Mouse (Mus musculus) left cerebral cortex, postnatal 36 days (tissue): ENCODE measurements around the gene Gli2. TPM values are rescaled to one million over a fixed set of nuclear protein-coding genes. Genes with fewer than 3 reads are reported as not detected.
A peak's percentile ranks its signal among the peaks of the same experiment; 100 is the strongest.

ENCODE experiments used
- DNase-seq, 2 experiments: peaks; one replicate each; pipeline ENCODE4 v3.0.0; 2021 to 2022; ENCODE audit warnings: low spot score in 2 of 2, mixed read lengths in 1 of 2
- intact Hi-C: fragments of 180-260 bp; cut with DNase I; formaldehyde crosslinking; loops from one replicate; pipeline ENCODE4 v1.15.1; 2025
- total RNA-seq, 2 experiments: library from RNA; stranded (reverse); gene quantifications; 2 replicates each; pipeline ENCODE4 v1.2.3; 2021

Gene Gli2
- total RNA-seq, 2 experiments from 2014 or later = 3.2 to 4.8 TPM

DNA sequence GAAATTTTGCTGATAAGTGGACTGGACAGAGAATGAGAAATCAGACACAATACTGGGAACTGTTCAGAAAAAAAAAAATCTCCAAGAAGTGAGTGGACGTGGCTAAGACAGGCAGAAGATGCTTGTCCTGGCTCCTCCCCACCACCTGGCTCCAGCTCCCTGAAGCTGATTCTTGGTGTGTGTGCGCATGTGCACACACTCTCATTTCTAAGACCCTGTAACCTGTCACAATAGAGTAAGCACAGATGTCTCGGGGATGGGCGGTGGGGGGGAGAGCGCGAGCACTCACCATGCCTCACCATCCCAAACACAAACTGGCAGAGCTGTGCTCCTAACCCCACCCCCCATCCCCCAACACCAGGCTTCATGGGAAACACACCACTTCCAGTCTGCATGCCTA is 140.5 kb downstream of the Gli2 start:
- intact Hi-C loops = no loop called here
- DNase-seq = no peak

DNA sequence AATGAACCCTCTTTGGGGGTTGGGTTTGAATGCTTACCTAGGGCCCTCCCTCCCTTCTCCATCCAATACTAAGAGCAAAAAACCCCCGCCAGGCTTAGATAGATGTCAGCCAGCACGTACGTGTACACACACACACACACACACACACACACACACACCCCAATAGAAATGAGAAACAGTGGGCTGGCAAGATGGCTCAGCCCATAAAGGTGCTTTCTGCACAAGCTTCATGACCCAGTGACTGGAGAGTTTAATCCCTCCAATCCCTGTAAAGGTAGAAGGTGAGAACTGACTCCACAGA is 142.0 kb downstream of the Gli2 start:
- intact Hi-C loops = no loop called here
- DNase-seq = no peak

- peak in 1 of 2 experiments; percentile 7 for DNase-seq
- intact Hi-C loops = no loop called here
Observed at GRCm38 (mm10) chr1:118910693-118911426, 142.6 kb downstream of the Gli2 start.

GRCm38 (mm10) chr1:118909051-118909450 is 144.4 kb downstream of the Gli2 start:
- DNase-seq = peak in 1 of 2 experiments; percentile 14
- intact Hi-C loops = loop anchor here (5.0 kb wide), 2 partner anchors 123 to 143 kb away; partner anchors contain the start of gene Gli2

DNA sequence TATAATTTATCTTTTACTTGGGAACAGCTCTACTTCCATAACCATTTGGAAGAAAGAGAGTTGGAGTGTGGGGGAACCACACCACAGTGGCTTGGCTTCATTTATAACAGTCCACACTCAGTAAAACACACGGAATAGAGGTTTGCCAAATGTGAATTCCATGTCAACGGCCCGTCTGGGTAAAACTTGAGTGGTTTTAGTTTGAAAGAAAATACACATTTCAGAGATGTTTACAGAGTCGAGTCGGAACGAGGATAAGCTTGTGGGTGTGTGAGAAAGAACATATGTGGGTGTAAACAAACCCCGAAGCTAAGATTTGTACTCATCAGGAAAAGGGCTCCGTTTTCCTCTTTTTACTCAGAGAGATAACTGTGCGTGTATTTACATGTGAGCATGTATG is 145.8 kb downstream of the Gli2 start:
- peak; percentile 10 to 11 for DNase-seq
- intact Hi-C loops = loop anchor here (5.0 kb wide), 2 partner anchors 125 to 145 kb away; partner anchors contain the start of gene Gli2

GRCm38 (mm10) chr1:118905319-118905718 is 148.1 kb downstream of the Gli2 start:
- intact Hi-C loops = loop anchor here (5.0 kb wide), 2 partner anchors 127 to 147 kb away; partner anchors contain the start of gene Gli2
- DNase-seq = no peak

- intact Hi-C loops = loop anchor here (5.0 kb wide), 2 partner anchors 127 to 147 kb away; partner anchors contain the start of gene Gli2
- DNase-seq = no peak
Observed at GRCm38 (mm10) chr1:118904909-118905308, 148.5 kb downstream of the Gli2 start.

GRCm38 (mm10) chr1:118904431-118904830 is 149.0 kb downstream of the Gli2 start:
- DNase-seq = no peak
- intact Hi-C loops = no loop called here

DNA sequence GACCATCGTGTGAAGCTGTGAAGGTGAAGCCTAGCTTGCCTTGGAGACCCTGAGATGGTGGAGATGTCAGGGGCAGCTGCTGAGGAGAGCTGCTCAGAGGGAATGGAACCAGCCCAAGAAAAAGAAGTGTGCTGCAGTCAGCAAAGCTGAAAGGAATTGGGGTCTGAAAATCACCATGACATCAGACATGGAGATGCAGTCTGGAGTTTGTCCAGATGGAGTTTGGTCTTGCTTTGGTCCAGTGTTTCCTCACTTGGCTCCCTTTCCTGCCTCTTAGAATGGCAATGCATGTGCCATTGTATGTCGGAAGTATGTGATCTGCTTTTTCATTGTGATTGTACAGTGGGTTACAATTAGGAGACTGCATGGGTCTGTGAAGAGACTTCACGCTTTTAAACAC is 149.7 kb downstream of the Gli2 start:
- intact Hi-C loops = no loop called here

GRCm38 (mm10) chr1:118901868-118902586 is 151.4 kb downstream of the Gli2 start:
- intact Hi-C loops = no loop called here
- DNase-seq = no peak

More for the DNA sequence above, 149.7 kb downstream of the Gli2 start:
- no peak for DNase-seq

DNA sequence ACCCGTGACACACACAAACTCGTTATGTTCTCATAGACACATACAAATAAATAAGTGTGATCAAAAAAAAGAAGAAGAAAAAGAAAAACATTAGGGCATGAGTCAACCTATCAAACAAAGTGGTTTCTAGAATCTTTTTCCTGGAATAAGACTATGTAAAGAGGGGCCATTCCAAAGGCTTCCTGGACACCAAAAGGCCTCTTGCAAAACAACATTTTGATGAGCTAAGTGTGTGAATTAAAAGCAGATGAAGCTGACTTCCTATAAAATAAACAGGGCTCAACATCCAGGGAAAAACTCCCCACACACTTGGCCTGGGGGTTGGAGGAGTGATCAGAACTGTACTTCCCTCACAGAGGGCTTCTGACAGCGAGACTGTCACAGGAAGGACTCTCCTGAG is 155.1 kb downstream of the Gli2 start:
- intact Hi-C loops = no loop called here
- no peak for DNase-seq

- DNase-seq = no peak
- intact Hi-C loops = no loop called here
Observed at GRCm38 (mm10) chr1:118895026-118895762, 158.2 kb downstream of the Gli2 start.

DNA sequence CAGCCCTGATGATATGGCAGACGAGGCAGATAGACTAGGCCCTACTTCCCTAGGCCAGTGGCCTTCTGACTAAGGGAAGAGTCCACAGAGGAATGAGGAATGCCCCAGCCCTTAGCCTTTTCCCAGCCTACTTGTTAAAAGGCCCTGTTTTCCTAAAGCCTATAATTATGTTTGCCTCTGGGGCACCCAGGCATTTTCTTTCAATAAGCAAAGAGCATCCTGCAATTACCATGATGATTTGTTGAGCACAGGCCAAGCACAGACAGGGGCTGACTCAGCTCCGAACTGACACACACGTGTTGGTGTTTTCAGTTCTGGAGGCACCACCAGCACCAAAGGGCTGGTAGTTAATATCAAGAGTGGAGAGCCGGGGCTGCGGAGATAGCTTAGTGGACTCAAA is 162.0 kb downstream of the Gli2 start:
- no peak for DNase-seq

GRCm38 (mm10) chr1:118890125-118890875 is 163.1 kb downstream of the Gli2 start:
- intact Hi-C loops = no loop called here
- no peak for DNase-seq

More for the DNA sequence above, 162.0 kb downstream of the Gli2 start:
- intact Hi-C loops = no loop called here

GRCm38 (mm10) chr1:118880781-118881247 is 172.6 kb downstream of the Gli2 start:
- intact Hi-C loops = no loop called here
- DNase-seq = no peak

- intact Hi-C loops = no loop called here
- DNase-seq = no peak
Observed at GRCm38 (mm10) chr1:118878291-118878690, 175.1 kb downstream of the Gli2 start.

GRCm38 (mm10) chr1:118875227-118875626 is 178.2 kb downstream of the Gli2 start:
- intact Hi-C loops = no loop called here
- DNase-seq = no peak

GRCm38 (mm10) chr1:118873559-118873958 is 179.9 kb downstream of the Gli2 start:
- intact Hi-C loops = no loop called here
- no peak for DNase-seq

DNA sequence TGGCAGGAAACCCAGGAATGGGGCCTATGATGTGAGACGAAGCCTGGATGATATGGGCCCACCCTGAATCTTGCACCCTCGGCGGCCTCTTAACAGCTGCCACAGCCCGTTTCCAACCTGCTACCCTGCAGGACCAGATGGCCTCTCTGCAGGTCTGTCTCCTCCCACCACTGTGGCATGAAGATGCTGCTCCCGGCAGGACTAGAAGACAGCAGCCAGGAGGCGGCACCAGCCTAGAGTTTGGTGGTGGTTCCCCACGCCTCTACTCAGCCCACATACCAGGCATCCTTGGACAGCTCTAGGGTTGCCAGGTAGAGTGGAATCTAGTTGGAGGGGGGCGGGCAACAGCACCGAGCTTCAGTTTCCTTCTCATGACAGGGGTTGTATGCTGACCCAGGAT is 188.7 kb downstream of the Gli2 start:
- peak; percentile 26 to 55 for DNase-seq
- intact Hi-C loops = no loop called here
